Mouse (Mus musculus) thymus, postnatal 14 days (tissue): ENCODE data around the gene Flrt3.

Experiments
- DNase-seq: peaks from one replicate; pipeline ENCODE4 v3.0.0; 2021

Gene Flrt3

DNA sequence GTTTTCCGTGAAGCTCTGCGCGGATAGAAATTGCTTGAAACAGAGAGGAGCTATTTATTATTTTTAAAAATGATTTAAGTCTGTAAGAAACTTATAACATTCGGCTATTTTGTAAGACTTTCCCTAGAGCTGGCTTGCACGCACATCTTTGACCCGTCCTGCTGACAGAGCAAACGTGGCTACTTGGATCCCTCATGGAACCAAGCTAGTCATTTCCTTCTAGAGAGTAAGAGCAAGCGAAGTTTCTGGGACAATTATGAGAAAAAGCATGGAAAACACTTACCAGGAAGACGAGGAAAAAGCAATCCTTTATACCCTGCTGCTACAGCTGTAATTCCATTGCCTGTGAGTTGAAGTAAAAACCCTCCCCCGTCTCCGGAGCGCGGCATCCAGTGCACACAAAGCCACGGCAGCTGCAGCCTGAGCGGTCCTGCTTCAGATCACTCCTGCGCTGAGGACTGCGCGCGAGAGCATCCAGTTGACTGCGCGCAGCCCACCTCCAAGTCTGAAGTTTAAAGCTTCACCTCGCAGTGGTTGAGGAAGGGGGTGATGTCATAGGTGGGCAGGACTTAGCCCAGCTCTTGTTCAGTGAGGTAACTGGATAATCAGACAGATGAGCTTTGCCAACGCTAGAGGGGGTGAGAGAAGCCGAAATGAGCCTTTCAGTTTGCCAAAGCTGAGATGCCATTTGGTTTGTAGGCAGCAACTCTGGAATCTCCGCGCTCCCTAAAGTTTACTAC is at the start of gene Flrt3:
Gene Flrt3 (minus strand): TSS at position 507 of the 740 bp plus-strand sequence.
- DNase-seq: peak; percentile 70

DNA sequence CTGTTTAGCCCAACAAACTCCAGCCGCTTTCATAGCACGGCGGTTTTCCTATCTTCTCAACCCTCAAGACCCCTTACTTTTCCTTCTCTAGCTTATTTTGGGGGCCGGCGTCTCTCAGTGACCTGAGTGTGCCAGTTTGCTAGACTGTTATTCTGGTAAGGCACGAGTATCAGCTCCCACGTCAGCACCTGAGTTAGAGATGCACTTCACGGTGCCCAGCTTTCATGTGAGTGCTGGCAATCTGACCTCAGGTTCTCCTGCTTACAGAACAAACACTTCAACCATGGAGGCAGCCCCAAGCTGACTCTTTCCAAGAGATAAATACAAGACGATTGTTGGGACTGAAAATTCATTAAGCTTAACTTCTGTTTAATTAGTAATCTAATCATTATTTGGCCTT is 46.1 kb upstream of the Flrt3 start:
- no peak for DNase-seq

DNA sequence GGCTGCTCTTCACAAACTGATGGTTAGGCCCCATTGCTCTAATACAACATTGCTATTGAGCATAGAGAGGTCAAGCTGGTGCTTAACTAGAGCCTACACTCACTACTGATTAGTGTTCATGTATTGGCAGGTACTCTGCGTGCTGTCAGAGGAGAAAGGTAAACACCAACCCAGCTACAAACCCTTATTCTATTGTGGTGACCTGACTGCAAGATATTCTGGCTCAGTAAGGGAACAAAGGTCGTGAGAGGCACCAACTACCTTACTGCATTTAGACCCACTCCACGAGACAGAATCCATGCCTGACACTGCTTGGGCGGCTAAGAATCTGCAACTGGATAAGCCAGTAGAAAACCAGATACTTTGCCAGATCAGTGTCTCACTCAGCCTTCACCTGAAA is 44.6 kb upstream of the Flrt3 start:
- DNase-seq: no peak

DNA sequence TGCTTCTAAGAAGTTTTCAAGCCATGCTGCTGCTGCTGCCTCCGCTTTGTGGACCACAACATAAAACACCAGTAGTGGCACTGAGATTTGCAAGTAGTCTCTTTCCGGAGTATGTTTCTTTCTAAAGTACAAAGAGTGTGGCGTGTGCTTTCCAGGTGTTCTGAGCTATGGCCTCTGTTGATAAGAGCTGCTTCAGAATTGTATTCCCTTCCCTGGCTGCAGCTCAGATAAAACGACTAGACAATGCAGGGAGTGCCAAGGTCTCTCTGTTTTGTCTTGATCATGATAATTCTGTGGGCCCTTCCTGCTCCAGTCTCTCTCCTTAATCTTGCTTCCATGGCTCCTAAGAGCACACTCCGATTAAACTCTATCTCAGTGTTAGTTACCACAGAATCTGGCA is 36.3 kb upstream of the Flrt3 start:
- no peak for DNase-seq

DNA sequence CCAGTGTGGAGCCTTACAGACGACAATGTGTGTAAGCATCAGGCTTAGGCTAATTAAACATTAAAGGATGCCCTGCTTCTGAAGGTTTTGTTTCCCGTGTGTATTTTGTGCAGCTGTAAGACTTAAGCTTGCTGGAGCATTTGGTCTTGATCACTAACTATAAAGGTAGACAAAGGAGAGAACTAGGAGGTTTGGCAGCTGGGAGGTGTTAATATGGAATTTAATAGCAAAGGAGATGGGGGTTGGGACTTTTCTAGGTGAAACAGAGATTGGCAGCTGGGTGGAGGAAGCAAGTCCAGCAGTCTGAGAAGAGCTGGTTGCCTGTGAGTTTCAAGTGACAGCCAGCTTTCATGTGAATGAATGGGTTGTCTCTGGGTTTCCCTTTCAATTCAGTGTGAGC is 34.0 kb upstream of the Flrt3 start:
- DNase-seq: no peak

DNA sequence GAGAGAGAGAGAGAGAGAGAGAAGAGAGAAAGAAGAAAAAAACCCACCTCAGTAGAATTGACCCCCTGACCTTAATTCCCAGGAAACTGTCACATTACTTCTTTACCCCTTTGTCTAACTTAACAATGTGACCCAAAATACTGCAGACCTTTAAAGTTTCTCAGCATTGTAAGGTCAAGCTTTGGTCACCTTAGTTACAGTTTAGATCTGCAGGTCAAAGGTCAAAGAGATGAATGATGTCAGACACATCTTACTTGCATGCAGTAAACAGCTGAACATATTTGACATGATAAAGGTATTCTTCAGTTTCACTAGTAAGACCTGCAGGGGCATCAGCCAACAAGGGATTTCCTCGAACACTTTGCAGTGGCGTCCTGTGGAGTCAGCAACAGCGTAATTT is 32.9 kb upstream of the Flrt3 start:
- DNase-seq: no peak

DNA sequence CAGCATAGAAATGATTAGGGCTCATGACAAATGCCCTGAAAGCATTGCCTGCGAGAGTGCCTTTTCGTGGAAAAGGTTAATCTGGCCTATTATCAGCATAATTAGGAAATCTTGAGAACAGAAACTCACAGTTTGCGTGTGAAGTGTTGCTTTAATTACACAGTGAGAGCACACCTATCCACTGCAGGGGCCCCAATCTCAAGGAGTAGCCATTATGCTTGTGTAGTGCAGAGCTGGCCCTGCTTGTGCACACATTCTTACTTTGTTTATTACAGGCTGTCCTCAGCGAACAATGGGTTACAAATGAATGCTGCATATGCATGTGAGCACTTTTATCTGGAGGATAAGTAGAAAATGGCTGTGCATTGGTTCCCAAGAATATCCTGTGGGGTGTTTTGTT is 32.1 kb upstream of the Flrt3 start:
- DNase-seq: no peak

DNA sequence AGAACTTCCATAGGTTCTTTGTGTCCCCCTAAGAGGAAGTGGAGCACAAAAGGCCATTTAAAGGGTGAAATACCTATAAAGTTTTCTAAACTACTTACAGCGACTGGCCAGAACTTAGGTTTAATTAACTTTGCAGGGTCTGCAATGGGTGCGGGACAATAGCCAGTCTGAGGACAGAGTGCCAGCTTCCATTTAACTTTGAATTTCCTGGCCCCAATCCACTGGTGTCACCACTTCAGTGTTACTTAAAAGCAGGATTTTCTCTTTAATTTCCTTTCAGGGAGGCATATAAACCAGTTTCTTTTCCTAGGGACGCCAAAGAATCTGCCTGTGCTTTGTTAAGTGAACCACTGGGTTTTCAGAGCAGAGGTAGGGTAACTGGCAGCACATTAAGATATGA is 27.3 kb upstream of the Flrt3 start:
- no peak for DNase-seq

DNA sequence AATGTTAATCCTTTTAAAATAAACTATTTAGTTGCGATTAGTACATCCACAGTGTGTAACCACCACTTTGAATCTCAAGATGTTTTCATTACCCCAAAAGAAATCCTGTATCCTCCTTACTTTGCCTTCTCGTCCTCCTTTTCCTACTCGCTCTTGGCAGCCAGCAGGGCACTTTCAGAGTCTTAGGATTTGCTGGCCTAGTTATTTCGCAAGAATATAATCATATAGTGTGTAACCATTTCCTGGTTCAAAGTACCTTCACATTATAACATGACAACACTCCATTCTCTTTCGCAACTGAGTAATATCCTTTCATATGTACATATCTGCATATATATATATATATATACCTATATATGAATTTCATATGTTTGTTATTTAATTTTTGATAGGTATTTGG is 22.6 kb upstream of the Flrt3 start:
- no peak for DNase-seq

DNA sequence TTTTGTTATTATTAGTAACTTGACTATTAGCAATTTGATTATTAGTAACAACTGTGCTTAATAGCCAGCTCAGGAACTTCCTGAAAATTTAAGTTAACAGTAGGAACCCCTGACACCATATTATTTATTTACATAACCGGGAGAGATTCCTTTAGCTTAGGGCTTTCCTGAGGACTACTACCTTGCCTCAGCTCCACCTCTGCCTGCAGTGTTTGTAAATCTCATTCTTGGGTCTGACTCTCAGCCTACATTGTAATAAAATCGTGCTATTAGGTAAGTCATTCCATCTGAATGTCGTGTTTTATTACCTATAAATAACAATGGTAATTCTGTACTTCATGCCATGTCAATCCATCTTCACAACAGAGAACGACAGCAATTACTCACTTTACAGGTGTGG is 21.2 kb upstream of the Flrt3 start:
- no peak for DNase-seq

DNA sequence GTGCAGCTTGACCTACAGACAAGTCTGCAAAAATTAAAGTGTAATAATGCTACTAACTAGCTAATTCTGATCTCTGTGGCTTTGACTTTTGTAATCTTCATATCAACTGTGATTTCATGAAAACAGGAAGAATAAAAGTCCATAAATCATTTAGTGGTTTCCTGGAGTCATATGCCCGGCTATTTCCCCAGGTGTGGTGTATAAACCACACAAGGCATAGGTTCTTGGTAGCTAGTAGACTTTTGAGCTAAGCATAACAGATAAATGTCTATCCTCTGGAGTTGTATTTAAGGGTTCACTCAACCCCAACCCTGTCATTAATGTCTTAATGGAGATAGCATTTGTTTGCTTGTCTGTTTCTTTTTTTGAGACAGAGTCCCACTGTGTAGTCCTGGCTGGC is 20.1 kb upstream of the Flrt3 start:
- no peak for DNase-seq

DNA sequence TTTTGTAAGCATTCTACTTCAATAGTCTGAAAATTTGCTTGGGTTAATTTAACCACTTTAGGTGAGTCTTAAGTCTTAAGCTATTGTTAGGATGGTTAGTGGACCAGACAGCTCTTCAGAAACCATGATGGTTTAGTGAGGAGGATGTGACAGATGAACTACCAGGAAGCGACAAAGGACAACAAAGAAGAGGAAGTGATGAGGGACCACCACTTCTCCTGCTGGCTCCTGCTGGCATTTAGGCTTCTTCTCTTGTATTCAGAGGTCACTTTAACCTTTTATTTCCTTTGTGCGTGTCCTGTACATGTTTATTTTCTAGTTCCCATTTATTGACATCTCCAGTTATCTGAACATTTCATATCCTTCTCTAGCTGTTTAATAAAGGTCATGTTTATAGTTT is 19.6 kb upstream of the Flrt3 start:
- DNase-seq: no peak

DNA sequence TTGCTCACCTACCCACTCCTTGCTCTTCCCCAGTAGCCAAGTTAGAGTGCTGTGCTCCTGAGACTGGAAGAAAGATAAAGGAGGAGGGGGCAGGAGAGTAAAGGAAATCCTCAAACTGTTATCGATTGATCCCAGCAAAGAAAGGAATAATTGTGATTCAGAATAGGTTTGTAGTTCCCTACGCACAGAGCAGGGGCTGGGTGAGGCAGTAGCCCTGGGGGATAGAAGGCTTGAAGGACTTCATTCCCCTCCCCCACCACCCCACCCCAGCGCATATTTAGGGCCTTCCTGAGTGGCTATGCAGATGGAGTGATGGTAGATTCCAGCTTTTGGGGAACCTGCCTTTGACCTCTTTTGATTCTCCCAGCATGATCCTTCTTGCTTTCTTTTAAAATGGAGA is 5.5 kb upstream of the Flrt3 start:
- no peak for DNase-seq

DNA sequence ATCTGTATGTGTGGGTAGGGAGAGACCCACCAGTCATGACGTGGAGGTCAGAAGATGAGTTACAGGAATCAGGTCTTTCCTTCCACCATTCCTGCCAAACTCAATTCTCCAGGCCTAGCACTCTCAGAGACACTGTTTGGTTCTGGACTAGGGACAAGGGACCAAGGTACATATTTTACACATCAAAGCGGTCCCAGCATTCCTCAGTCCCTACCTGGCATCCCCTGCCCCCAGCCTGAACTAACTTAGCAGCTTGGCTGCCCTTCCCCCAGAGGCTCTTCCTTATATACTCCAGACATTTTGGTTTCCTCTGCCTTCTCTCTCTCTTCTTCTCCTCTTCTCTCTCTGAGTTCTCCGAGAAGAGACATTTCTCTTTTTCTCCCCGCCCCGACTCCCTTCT is 2.2 kb upstream of the Flrt3 start:
- DNase-seq: no peak

DNA sequence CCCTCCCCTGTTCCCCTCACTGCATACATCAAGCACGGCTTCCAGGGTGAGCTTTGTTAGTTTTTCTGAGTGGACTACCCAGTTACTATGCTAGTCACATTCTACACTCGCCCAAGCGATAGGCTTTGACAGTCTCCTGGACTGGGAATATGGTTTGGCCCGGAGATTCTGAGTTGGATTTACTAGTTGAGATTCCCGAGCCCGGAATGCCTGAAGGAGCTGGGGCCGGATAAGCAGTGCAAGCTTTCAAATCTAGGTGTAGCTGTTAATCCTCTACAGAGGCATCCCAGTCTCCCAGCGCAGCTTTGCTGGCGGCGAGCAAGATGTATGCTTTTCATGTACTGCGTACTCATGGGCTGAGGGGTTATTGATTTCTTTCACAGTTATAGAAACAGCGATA is 812 bp downstream of the Flrt3 start:
- DNase-seq: no peak

DNA sequence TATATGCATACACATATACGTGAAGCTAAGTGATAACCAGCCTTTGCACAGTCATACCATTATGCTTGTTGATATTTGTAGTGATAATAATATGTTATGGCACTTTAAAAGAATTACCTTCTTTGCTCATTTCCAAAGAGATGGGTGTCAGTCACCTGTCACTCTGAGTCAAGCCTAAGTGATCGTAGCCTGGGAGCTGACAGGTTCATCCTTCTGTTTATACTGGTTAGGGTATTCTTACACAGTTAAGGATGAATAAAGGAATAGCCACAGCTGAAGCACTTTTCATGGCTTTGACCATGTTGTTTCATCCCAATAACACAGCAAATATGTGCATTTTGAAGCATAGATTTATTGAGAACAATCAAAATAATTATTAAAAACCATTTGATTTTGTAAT is 1.5 kb downstream of the Flrt3 start:
- no peak for DNase-seq

DNA sequence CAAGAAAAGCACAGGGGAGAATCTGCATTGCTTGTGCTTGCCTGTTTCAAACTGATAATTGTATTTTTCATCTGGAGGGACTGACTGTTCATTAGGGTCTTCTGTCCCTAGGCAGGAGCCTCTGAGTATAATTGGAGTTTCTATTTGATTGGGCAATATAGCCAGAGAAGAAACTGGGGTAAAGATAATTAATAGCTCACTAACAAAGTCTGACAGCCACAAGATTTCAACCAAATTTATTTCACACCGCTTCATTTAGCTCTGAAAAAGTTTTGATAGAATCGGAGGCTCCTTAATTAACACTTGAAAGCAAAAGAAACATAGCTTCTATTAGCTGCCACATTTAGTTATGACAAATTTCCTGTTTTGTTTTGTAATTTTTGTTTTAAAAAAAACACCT is 2.2 kb downstream of the Flrt3 start:
- no peak for DNase-seq

DNA sequence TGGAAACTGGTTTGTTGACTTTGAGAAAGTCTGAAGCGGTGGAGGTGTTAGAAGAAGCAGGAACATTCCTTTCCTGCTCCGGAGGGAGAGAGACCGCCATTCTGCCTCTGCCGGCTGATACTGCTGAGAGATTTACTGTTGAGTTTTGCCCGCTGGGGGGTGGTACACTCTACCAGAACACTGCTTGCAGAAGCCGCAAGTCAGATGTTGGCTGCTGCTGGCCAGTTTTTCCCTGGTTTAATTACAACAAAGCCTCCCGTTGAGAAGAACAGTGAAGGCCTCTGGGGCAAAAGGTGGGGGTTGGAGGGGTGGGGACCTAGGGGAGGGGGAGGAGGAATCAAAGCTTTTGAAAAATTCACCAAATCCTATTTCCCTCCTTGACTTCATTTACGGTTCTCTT is 3.0 kb downstream of the Flrt3 start:
- peak; percentile 6 for DNase-seq

DNA sequence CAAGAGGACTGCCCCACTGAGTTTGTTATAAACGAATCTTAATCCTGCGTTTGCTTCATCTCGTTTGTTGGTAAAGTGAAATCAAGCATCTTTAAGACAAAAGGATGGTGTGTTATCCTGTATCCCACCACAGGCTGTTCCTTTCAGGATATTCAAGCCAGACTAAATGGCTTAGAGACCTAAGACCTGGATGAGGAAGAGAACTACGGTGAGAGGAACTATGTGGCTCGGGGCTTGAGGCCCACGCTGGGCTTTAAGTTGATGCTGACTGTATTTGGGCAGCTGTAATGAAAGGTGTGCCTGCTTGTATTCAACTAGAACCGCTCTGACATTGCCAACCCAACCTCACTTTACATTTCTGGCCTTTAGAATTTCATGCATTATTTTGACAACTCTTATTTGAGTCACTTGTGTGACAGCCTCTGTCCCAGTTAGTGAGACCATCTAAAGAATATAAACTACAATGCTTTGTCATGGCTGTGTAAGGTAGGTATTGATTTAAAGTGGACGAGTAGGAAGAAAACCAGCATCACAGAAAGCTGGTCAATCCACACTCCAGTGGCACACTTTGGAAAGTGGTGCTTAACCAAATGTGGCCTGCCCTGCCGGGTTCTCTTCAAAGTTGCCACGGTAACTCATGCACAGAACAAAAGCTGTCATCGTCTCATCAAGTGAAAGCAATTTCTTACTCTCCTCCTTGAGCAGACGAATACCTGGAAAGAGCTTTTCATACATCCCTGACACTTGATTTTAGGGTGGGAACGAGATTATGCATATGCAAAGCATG is 3.8 kb downstream of the Flrt3 start:
- DNase-seq: no peak

DNA sequence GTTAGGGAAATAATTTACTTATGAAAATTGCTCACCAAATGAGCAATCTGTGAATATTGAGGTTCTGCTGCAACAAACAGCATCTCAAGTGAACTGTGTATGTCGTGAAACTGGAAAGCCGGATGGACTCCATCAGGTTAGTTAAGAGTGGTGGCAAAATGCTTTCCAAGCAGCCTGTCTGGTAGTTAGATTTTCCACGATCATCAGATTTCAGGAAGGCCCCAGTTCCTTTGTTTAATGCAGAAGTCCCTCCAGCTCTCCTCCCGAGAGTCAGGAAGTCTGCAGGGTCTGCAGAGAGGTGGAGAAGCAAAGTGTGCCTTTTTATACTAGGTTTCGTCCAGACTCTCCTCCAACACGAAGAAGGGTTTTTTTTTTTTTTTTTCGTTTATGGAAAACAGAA is 4.4 kb downstream of the Flrt3 start:
- DNase-seq: no peak

DNA sequence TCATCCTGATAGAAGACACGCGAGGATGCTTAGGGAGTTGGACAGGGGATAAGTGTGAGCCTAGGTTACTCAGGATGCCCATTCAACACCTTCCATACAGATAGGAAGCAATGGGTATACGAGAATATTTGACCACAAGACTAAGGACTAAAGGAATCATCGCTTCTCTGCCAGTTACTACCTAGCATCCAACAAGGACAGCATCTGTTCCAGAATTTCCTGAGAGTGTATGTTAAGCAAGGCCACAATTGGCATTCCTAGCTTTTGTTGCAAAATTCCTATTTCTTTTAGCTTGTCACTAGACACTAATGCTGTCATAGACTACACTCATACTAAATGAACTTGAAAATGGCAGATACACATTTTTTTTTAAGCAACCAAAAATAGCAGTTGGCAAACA is 6.9 kb downstream of the Flrt3 start:
- DNase-seq: no peak

DNA sequence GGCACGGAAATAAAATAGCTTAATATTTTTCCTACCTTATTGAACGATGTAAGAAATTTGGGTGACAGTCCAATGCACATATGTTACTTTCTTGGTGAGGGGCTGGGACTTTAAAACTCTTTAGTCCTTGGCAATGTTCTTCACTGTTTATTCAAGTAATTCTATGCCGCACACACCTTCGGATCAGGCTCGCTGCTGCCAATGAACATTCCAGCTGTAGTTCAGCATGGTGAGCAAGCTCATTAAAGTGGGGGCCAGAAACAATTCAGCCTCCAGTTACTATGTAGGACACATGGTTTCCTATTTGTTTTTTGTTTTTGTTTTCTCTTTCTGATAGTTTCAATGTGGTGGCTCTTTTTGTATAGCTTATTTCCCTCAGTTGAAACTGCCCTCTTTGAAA is 8.6 kb downstream of the Flrt3 start:
- no peak for DNase-seq

DNA sequence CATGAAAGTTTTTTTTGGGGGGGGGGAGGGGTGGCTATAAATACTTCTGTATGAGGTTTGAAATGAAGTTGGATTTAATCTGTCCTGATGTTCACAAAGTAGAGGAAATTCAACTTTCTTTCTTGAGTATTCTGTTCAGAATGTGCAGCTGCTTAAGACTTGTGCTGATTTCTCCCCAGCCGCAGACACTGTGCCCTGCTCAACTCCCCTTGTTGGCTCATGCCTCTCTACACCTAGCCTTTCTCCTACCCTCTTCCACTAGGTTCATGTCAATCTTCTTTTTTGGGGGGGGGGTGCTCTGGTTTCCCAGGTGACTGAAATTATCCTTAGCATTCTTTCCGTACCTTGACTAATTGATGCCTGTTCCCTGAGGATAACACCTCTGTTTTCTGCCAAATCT is 17.3 kb downstream of the Flrt3 start:
- no peak for DNase-seq

DNA sequence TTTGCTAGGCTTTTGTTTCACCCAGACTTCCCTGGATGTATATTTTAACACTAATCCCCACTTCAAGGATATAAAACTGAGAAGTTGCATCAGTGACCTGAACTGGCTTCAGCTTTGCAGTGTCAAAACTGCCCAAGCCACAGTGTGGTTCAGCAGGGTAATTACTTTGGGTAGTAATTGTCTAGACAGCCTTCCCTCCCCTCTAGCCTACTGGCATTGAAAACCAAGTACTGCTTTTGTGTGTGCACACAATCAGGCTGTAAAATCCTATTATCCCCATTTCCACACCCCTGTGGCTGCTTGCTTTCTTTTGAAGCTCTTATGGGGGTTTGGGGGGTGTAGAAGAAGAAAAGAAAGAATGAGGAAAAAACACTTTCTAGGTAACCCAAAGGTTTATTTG is 17.8 kb downstream of the Flrt3 start:
- no peak for DNase-seq
